Mouse (Mus musculus) megakaryocyte, embryonic 14.5 days (primary cell): Measurements from ENCODE around the gene Olfr618.

Experiments
- FLI1 ChIP-seq: IDR thresholded peaks from 2 replicates; pipeline ENCODE4 v1.6.1; 2012; ENCODE audit warnings: low read length, inconsistent platforms, mixed read lengths
- GATA1 ChIP-seq: IDR thresholded peaks from 3 replicates; pipeline ENCODE4 v1.6.1; 2012; ENCODE audit warnings: mixed read lengths, low read length, inconsistent platforms, borderline replicate concordance

DNA sequence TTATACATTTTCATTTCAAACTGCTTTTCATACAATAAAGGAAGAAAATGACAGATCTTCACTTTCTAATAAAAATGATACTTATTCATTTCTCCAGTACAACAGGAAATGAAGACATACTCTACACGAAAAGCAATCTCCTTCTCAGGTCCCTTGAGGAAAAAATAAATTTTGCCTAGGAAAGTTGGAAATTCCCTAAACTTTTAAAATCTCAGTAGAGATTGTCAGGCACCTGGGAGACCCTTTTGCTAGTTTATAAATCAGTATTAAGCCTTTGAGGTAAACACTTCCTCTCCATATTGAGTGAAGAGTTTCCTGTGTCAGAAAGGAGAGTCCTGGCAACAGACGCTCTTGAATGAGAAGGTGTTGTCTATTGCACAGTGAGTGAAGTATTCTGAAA is 42.1 kb upstream of the Olfr618 start, which contains the start of gene Olfr613:
- TF ChIP-seq FLI1, result no peak
- TF ChIP-seq GATA1, result no peak
